Mouse (Mus musculus) heart, embryonic 12.5 days (tissue): Measurements from ENCODE around the gene Ywhag. TPM values are rescaled to one million over a fixed set of nuclear protein-coding genes. Genes with fewer than 3 reads are reported as not detected.

Source experiments
- ATAC-seq: fragments of 200-750 bp; cut with Nextera tagmentation; 2 replicates; pipeline ENCODE4 v1.8.0; 2017; ENCODE audit warnings: moderate TSS enrichment, moderate library complexity; ENCODE audit not compliant: insufficient number of reproducible peaks, low FRiP score
- H3K27ac ChIP-seq: fragments of 300-500 bp; sonication (generic); 2 replicates; pipeline ENCODE4 v1.5.1; 2016; ENCODE audit warnings: mild to moderate bottlenecking, moderate library complexity; ENCODE audit not compliant: poor library complexity, severe bottlenecking
- H3K27me3 ChIP-seq: fragments of 300-500 bp; sonication (generic); replicated peaks from 2 replicates; pipeline ENCODE4 v1.6.1; 2016; ENCODE audit warnings: mild to moderate bottlenecking, moderate library complexity
- H3K36me3 ChIP-seq: fragments of 300-500 bp; sonication (generic); 2 replicates; pipeline ENCODE4 v1.6.1; 2016; ENCODE audit warnings: mild to moderate bottlenecking, moderate library complexity
- H3K4me1 ChIP-seq: fragments of 300-500 bp; sonication (generic); replicated peaks from 2 replicates; pipeline ENCODE4 v1.6.1; 2016; ENCODE audit warnings: mild to moderate bottlenecking
- H3K4me2 ChIP-seq: fragments of 300-500 bp; sonication (generic); 2 replicates; pipeline ENCODE4 v1.6.1; 2016; ENCODE audit warnings: mild to moderate bottlenecking, moderate library complexity
- H3K4me3 ChIP-seq: fragments of 300-500 bp; sonication (generic); 2 replicates; pipeline ENCODE4 v1.5.1; 2016; ENCODE audit warnings: mild to moderate bottlenecking
- H3K9ac ChIP-seq: fragments of 300-500 bp; sonication (generic); 2 replicates; pipeline ENCODE4 v1.6.1; 2016; ENCODE audit warnings: mild to moderate bottlenecking, moderate library complexity
- H3K9me3 ChIP-seq: fragments of 300-500 bp; sonication (generic); replicated peaks from 2 replicates; pipeline ENCODE4 v1.6.1; 2016; ENCODE audit warnings: mild to moderate bottlenecking, moderate library complexity
- WGBS: fragments of 180-500 bp; shearing (Covaris S2); methylation state at CpG from one replicate; pipeline ENCODE4 v1.1.7; 2016; 5-methylcytosine and 5-hydroxymethylcytosine counted together
- polyA plus RNA-seq: library from polyadenylated mRNA; unstranded; fragments of >200 nt; fragmentation: Nextera tagmentation; extraction: Ambion mirVana; gene quantifications from 2 replicates; pipeline ENCODE4 v1.2.1, GENCODE M21; 2016

Gene Ywhag
- polyA plus RNA-seq, 1 experiment from 2014 or later: 222 TPM

- ATAC-seq: no peak
- peak overlapping the region; percentile 87 for H3K4me2 ChIP-seq
- no peaks in the 10 kb centered on the region for H3K36me3 ChIP-seq
- peak overlapping the region; percentile 89 for H3K27ac ChIP-seq
- H3K9me3 ChIP-seq: no peaks in the 10 kb centered on the region
- H3K4me3 ChIP-seq: peak overlapping the region; percentile 60
- H3K9ac ChIP-seq: peak overlapping the region; percentile 83
- peaks cover 3% of the 10 kb centered on the region for H3K27me3 ChIP-seq
- 6% methylated on average over 6 of the region's 6 CpGs for WGBS
- H3K4me1 ChIP-seq: peaks cover 19% of the 10 kb centered on the region
These were observed 28.8 kb upstream of the Ywhag start for GRCm38 (mm10) chr5:135963280-135963627.

- Histone ChIP-seq H3K9me3 (no peaks in the 10 kb centered on the region), H3K27ac (peak overlapping the region; percentile 89), H3K4me3 (peak overlapping the region; percentile 60), H3K36me3 (no peaks in the 10 kb centered on the region), H3K4me1 (peaks cover 19% of the 10 kb centered on the region), H3K27me3 (peaks cover 3% of the 10 kb centered on the region), H3K4me2 (peak overlapping the region; percentile 87), H3K9ac (peak overlapping the region; percentile 83)
- 1% methylated on average over 64 of the region's 64 CpGs for WGBS
- peak; percentile 96 for ATAC-seq
These were observed 28.3 kb upstream of the Ywhag start for GRCm38 (mm10) chr5:135962492-135963279.

- WGBS: under 1% methylated on average over 11 of the region's 11 CpGs
- Histone ChIP-seq H3K4me3 (peak overlapping the region; percentile 60), H3K4me2 (peak overlapping the region; percentile 87), H3K4me1 (peaks cover 20% of the 10 kb centered on the region), H3K27ac (peak overlapping the region; percentile 89), H3K27me3 (peaks cover 3% of the 10 kb centered on the region), H3K9ac (peak overlapping the region; percentile 41; the same call in 1 of the 2 replicates), H3K9me3 (no peaks in the 10 kb centered on the region), H3K36me3 (no peaks in the 10 kb centered on the region)
- ATAC-seq: no peak
These were observed 27.7 kb upstream of the Ywhag start for GRCm38 (mm10) chr5:135962125-135962491.

GRCm38 (mm10) chr5:135960909-135961635 lies 26.7 kb upstream of the Ywhag start:
- H3K9me3 ChIP-seq: no peaks in the 10 kb centered on the region
- H3K4me3 ChIP-seq: no peak overlapping the region
- H3K4me2 ChIP-seq: peak overlapping the region; percentile 87
- no peaks in the 10 kb centered on the region for H3K36me3 ChIP-seq
- peaks cover 3% of the 10 kb centered on the region for H3K27me3 ChIP-seq
- H3K4me1 ChIP-seq: peaks cover 22% of the 10 kb centered on the region
- ATAC-seq: no peak
- peak overlapping the region; percentile 89 for H3K27ac ChIP-seq
- 90% methylated on average over 15 of the region's 15 CpGs for WGBS
- no peak overlapping the region for H3K9ac ChIP-seq

- Histone ChIP-seq H3K9me3 (no peaks in the 10 kb centered on the region), H3K36me3 (no peaks in the 10 kb centered on the region), H3K4me2 (no peak overlapping the region), H3K27me3 (no peaks in the 10 kb centered on the region; the same call in 1 of the 2 replicates), H3K27ac (no peak overlapping the region), H3K4me3 (no peak overlapping the region), H3K9ac (no peak overlapping the region), H3K4me1 (peaks cover 15% of the 10 kb centered on the region)
- no peak for ATAC-seq
- 92% methylated on average over 7 of the region's 7 CpGs for WGBS
These were observed 25.5 kb upstream of the Ywhag start for GRCm38 (mm10) chr5:135959911-135960310.

- no peak overlapping the region for H3K9ac ChIP-seq
- no peaks in the 10 kb centered on the region for H3K9me3 ChIP-seq
- H3K4me1 ChIP-seq: peaks cover 14% of the 10 kb centered on the region
- no peaks in the 10 kb centered on the region for H3K36me3 ChIP-seq
- no peaks in the 10 kb centered on the region for H3K27me3 ChIP-seq
- 89% methylated on average over 4 of the region's 4 CpGs for WGBS
- ATAC-seq: no peak
- H3K4me2 ChIP-seq: peak overlapping the region; percentile 60; the same call in 1 of the 2 replicates
- H3K27ac ChIP-seq: 0 out of 2 replicates have a peak overlapping the region, but pooled peaks have one; percentile 87
- no peak overlapping the region for H3K4me3 ChIP-seq
These were observed 24.0 kb upstream of the Ywhag start for GRCm38 (mm10) chr5:135958367-135958766.

- H3K4me2 ChIP-seq: peak overlapping the region; percentile 60
- H3K36me3 ChIP-seq: no peaks in the 10 kb centered on the region
- peak; percentile 90 for ATAC-seq
- H3K4me3 ChIP-seq: peak overlapping the region; percentile 37
- no peaks in the 10 kb centered on the region for H3K27me3 ChIP-seq
- H3K9me3 ChIP-seq: no peaks in the 10 kb centered on the region
- 8% methylated on average over 28 of the region's 28 CpGs for WGBS
- H3K27ac ChIP-seq: peak overlapping the region; percentile 87
- H3K4me1 ChIP-seq: peaks cover 12% of the 10 kb centered on the region
- no peak overlapping the region for H3K9ac ChIP-seq
These were observed 23.0 kb upstream of the Ywhag start for GRCm38 (mm10) chr5:135957207-135957974.

GRCm38 (mm10) chr5:135956300-135957206 lies 22.1 kb upstream of the Ywhag start:
- Histone ChIP-seq H3K9me3 (no peaks in the 10 kb centered on the region), H3K4me3 (no peak overlapping the region), H3K4me1 (peaks cover 7% of the 10 kb centered on the region), H3K4me2 (peak overlapping the region; percentile 55; the same call in 1 of the 2 replicates), H3K36me3 (no peaks in the 10 kb centered on the region), H3K27ac (peak overlapping the region; percentile 87), H3K27me3 (no peaks in the 10 kb centered on the region), H3K9ac (no peak overlapping the region)
- 89% methylated on average over 9 of the region's 9 CpGs for WGBS
- no peak for ATAC-seq

GRCm38 (mm10) chr5:135952830-135953229 lies 18.4 kb upstream of the Ywhag start:
- H3K9ac ChIP-seq: no peak overlapping the region
- no peaks in the 10 kb centered on the region for H3K27me3 ChIP-seq
- ATAC-seq: no peak
- H3K27ac ChIP-seq: no peak overlapping the region
- WGBS: 95% methylated on average over 2 of the region's 2 CpGs
- no peak overlapping the region for H3K4me2 ChIP-seq
- 0 out of 2 replicates have a peak, but pooled peaks cover 3% of the 10 kb centered on the region for H3K4me1 ChIP-seq
- H3K9me3 ChIP-seq: no peaks in the 10 kb centered on the region
- H3K4me3 ChIP-seq: no peak overlapping the region
- H3K36me3 ChIP-seq: no peaks in the 10 kb centered on the region

- no peak overlapping the region for H3K4me2 ChIP-seq
- no peak overlapping the region for H3K9ac ChIP-seq
- H3K4me1 ChIP-seq: peaks cover under 1% of the 10 kb centered on the region
- no peaks in the 10 kb centered on the region for H3K9me3 ChIP-seq
- ATAC-seq: 0 out of 2 replicates have a peak, but pooled peaks have one; percentile 40
- H3K4me3 ChIP-seq: no peak overlapping the region
- no peaks in the 10 kb centered on the region for H3K36me3 ChIP-seq
- no peaks in the 10 kb centered on the region for H3K27me3 ChIP-seq
- no peak overlapping the region for H3K27ac ChIP-seq
- WGBS: 90% methylated on average over 2 of the region's 2 CpGs
These were observed 17.2 kb upstream of the Ywhag start for GRCm38 (mm10) chr5:135951660-135952059.
